Mouse (Mus musculus) bone marrow macrophage, adult 2 months (primary cell): Measurements from ENCODE around the gene Tmem262. TPM values are rescaled to one million over a fixed set of nuclear protein-coding genes. Genes with fewer than 3 reads are reported as not detected.

ENCODE experiments used
- H3K27ac ChIP-seq: 2 replicates; pipeline ENCODE4 v1.5.1; 2012; ENCODE audit warnings: low read depth, low read length; ENCODE audit not compliant: insufficient read depth
- H3K4me1 ChIP-seq: 2 replicates; pipeline ENCODE4 v1.6.1; 2012; ENCODE audit warnings: low read length; ENCODE audit not compliant: control insufficient read depth, insufficient read depth
- H3K4me3 ChIP-seq: 2 replicates; pipeline ENCODE4 v1.5.1; 2012; ENCODE audit warnings: mild to moderate bottlenecking, low read length, moderate library complexity; ENCODE audit not compliant: insufficient read depth
- CTCF ChIP-seq: IDR thresholded peaks from 2 replicates; pipeline ENCODE4 v1.5.1; 2012; ENCODE audit warnings: low read depth, mild to moderate bottlenecking, low read length, moderate library complexity
- POLR2A ChIP-seq: IDR thresholded peaks from 2 replicates; pipeline ENCODE4 v1.6.1; 2012; ENCODE audit warnings: mild to moderate bottlenecking, low read depth, low read length, borderline replicate concordance
- polyA plus RNA-seq: library from polyadenylated mRNA; stranded (reverse); fragments of >200 nt; gene quantifications from 2 replicates; pipeline ENCODE4 v1.2.4, GENCODE M21; 2012; ENCODE audit not compliant: missing spikeins, insufficient read depth, insufficient read length

Tmem262 gene
- polyA plus RNA-seq, 1 experiment: not detected

- Histone ChIP-seq H3K4me3 (peak within 1 kb of the TSS; percentile 97), H3K4me1 (peaks cover 11% of the 10 kb centered on the region), H3K27ac (peak within 1 kb of the TSS; percentile 93)
- TF ChIP-seq POLR2A: 0 out of 2 replicates have a peak, but pooled peaks have one; percentile 71
- no peak for TF ChIP-seq CTCF
These were observed 38.3 kb downstream of the Tmem262 start, which contains the start of gene Sac3d1 for GRCm38 (mm10) chr19:6117986-6118676. TSS of gene Sac3d1 (minus strand) at chr19:6118650.

- peaks cover 11% of the 10 kb centered on the region for H3K4me1 ChIP-seq
- TF ChIP-seq POLR2A: no peak
- TF ChIP-seq CTCF: no peak
- peak overlapping the region; percentile 97 for H3K4me3 ChIP-seq
- peak overlapping the region; percentile 93 for H3K27ac ChIP-seq
These were observed 38.9 kb downstream of the Tmem262 start for GRCm38 (mm10) chr19:6118677-6119185.

- Histone ChIP-seq H3K4me1 (peaks cover 5% of the 10 kb centered on the region), H3K27ac (no peak overlapping the region), H3K4me3 (no peak overlapping the region)
- no peak for TF ChIP-seq POLR2A
- TF ChIP-seq CTCF: no peak
These were observed 41.9 kb downstream of the Tmem262 start for GRCm38 (mm10) chr19:6121761-6122160.

- no peak overlapping the region for H3K27ac ChIP-seq
- H3K4me3 ChIP-seq: no peak overlapping the region
- H3K4me1 ChIP-seq: peaks cover 2% of the 10 kb centered on the region; the same call in 1 of the 2 replicates
- TF ChIP-seq CTCF: no peak
- TF ChIP-seq POLR2A: no peak
These were observed 43.5 kb downstream of the Tmem262 start for GRCm38 (mm10) chr19:6123330-6123729.

- TF ChIP-seq CTCF (no peak), POLR2A (no peak)
- Histone ChIP-seq H3K4me1 (peaks cover 5% of the 10 kb centered on the region; the same call in 1 of the 2 replicates), H3K27ac (no peak overlapping the region), H3K4me3 (no peak overlapping the region)
These were observed 45.1 kb downstream of the Tmem262 start for GRCm38 (mm10) chr19:6124898-6125297.

GRCm38 (mm10) chr19:6126289-6126688 lies 46.5 kb downstream of the Tmem262 start:
- peaks cover 5% of the 10 kb centered on the region; the same call in 1 of the 2 replicates for H3K4me1 ChIP-seq
- peak overlapping the region; percentile 76 for H3K27ac ChIP-seq
- TF ChIP-seq CTCF (peak; percentile 26; the same call in 1 of the 2 replicates), POLR2A (no peak)
- H3K4me3 ChIP-seq: no peak overlapping the region

- Histone ChIP-seq H3K4me3 (peak overlapping the region; percentile 90), H3K4me1 (peaks cover 5% of the 10 kb centered on the region; the same call in 1 of the 2 replicates), H3K27ac (peak overlapping the region; percentile 95)
- TF ChIP-seq CTCF: no peak
- no peak for TF ChIP-seq POLR2A
These were observed 47.2 kb downstream of the Tmem262 start for GRCm38 (mm10) chr19:6126789-6127580.

DNA sequence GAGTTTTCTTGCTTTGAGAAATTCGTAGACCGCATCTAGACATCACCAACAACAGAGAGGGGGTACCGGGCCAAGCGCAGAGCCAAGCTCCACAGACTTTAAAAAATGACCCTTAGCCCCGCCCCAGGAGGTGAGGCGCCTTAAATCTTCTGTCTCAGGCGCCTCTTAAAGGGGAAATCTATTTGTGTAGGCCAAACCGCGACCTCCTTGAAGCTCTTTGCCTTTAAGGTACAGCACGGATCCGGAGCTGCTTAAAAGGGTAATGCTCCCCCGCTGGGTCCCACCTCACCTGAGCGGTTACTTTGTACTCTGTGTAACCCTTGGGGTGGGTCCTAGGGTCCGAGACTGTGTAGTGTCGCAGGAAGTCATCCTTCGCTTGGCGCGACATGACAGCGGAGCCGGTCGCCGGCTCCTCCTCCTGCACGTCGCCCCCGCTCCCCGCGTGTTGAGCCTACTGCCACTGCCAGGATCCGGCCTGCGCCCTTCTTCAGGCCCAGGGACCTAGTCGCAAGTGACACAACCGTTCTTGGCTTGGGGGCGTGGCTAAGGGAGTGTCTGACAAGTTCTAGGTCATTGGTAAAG lies 48.0 kb downstream of the Tmem262 start, which contains the start of gene Snx15:
TSS of gene Snx15 (minus strand) at position 545 of the 582 bp plus-strand sequence.
- H3K27ac ChIP-seq: peak within 1 kb of the TSS; percentile 95
- peaks cover 5% of the 10 kb centered on the region; the same call in 1 of the 2 replicates for H3K4me1 ChIP-seq
- peak within 1 kb of the TSS; percentile 90 for H3K4me3 ChIP-seq
- no peak for TF ChIP-seq CTCF
- no peak for TF ChIP-seq POLR2A

Other genes with a start within 250 kb of the Tmem262 start
- 24.6 and 25.2 TPM in 2 replicates for gene Frmd8, start 204.8 kb upstream of the Tmem262 start, polyA plus RNA-seq
- 74.2 and 78.0 TPM in 2 replicates for gene Slc25a45, start 202.2 kb upstream of the Tmem262 start, polyA plus RNA-seq
- 0.61 and 0.70 TPM in 2 replicates for gene Tigd3, start 185.9 kb upstream of the Tmem262 start, polyA plus RNA-seq
- 69.3 and 75.2 TPM in 2 replicates for gene Dpf2, start 167.0 kb upstream of the Tmem262 start, polyA plus RNA-seq
- 2.5 and 2.6 TPM in 2 replicates for gene Cdc42ep2, start 155.2 kb upstream of the Tmem262 start, polyA plus RNA-seq
- gene Pola2, start 115.8 kb upstream of the Tmem262 start, polyA plus RNA-seq: 24.7 and 24.8 TPM in 2 replicates
- not detected in 2 replicates for gene Slc22a20, start 93.9 kb upstream of the Tmem262 start, polyA plus RNA-seq
- gene Capn1, start 64.1 kb upstream of the Tmem262 start, polyA plus RNA-seq: 32.7 and 38.3 TPM in 2 replicates
- 31.1 and 33.7 TPM in 2 replicates for gene Syvn1, start 33.5 kb upstream of the Tmem262 start, polyA plus RNA-seq
- gene Mrpl49, start 22.2 kb upstream of the Tmem262 start, polyA plus RNA-seq: 24.5 and 25.9 TPM in 2 replicates
- 1,783 and 2,337 TPM in 2 replicates for gene Fau, start 22.2 kb upstream of the Tmem262 start, polyA plus RNA-seq
- gene Znhit2, start 18.8 kb upstream of the Tmem262 start, polyA plus RNA-seq: 12.8 and 16.4 TPM in 2 replicates
- gene Tm7sf2, start 11.7 kb upstream of the Tmem262 start, polyA plus RNA-seq: 8.1 and 13.7 TPM in 2 replicates
- gene Vps51, start 2.8 kb upstream of the Tmem262 start, polyA plus RNA-seq: 83.7 and 99.9 TPM in 2 replicates
- gene Gm28374, start 2.2 kb downstream of the Tmem262 start, polyA plus RNA-seq: 2.0 TPM in 1 of 2 replicates, not detected in the other
- gene Zfpl1, start 4.9 kb downstream of the Tmem262 start, polyA plus RNA-seq: 38.9 and 40.5 TPM in 2 replicates
- gene Cdca5, start 5.0 kb downstream of the Tmem262 start, polyA plus RNA-seq: 13.1 and 13.6 TPM in 2 replicates
- gene AC131692.1, start 14.4 kb downstream of the Tmem262 start, polyA plus RNA-seq: 1.2 TPM in 1 of 2 replicates, not detected in the other
- 0.53 and 0.80 TPM in 2 replicates for gene Naaladl1, start 25.7 kb downstream of the Tmem262 start, polyA plus RNA-seq
- gene Sac3d1, start 38.6 kb downstream of the Tmem262 start, polyA plus RNA-seq: 5.6 and 6.0 TPM in 2 replicates
- 26.0 and 32.8 TPM in 2 replicates for gene Snx15, start 48.3 kb downstream of the Tmem262 start, polyA plus RNA-seq
- gene Batf2, start 61.0 kb downstream of the Tmem262 start, polyA plus RNA-seq: 6.2 and 7.9 TPM in 2 replicates
- 31.0 and 33.7 TPM in 2 replicates for gene Arl2, start 61.5 kb downstream of the Tmem262 start, polyA plus RNA-seq
- gene Majin, start 104.4 kb downstream of the Tmem262 start, polyA plus RNA-seq: 0.35 TPM in 1 of 2 replicates, not detected in the other
- gene Gpha2, start 146.3 kb downstream of the Tmem262 start, polyA plus RNA-seq: not detected in 2 replicates
- 13.7 and 15.4 TPM in 2 replicates for gene Ppp2r5b, start 155.8 kb downstream of the Tmem262 start, polyA plus RNA-seq
- gene Atg2a, start 161.6 kb downstream of the Tmem262 start, polyA plus RNA-seq: 23.9 and 27.1 TPM in 2 replicates
- 91.9 and 96.3 TPM in 2 replicates for gene Ehd1, start 196.7 kb downstream of the Tmem262 start, polyA plus RNA-seq
- 6.9 and 7.0 TPM in 2 replicates for gene Cdc42bpg, start 226.4 kb downstream of the Tmem262 start, polyA plus RNA-seq